Mouse (Mus musculus): ENCODE measurements around the gene Psmb9. TPM values are rescaled to one million over a fixed set of nuclear protein-coding genes. Genes with fewer than 3 reads are reported as not detected.

Psmb9 gene
- polyA plus RNA-seq, 1 experiment from 2014 or later: 2.1 TPM

- Histone ChIP-seq H3K9ac (replicated peaks) (peak overlapping the region; percentile 51; the same call in 1 of the 2 replicates), H3K27me3 (replicated peaks) (peaks cover 60% of the 10 kb centered on the region), H3K4me3 (replicated peaks) (peak overlapping the region; percentile 59), H3K27ac (replicated peaks) (no peak overlapping the region), H3K4me1 (peaks cover 13% of the 10 kb centered on the region), H3K9me3 (replicated peaks) (no peaks in the 10 kb centered on the region), H3K36me3 (no peaks in the 10 kb centered on the region), H3K4me2 (peak overlapping the region; percentile 81)
- no peak; the same call in 1 of the 2 replicates for ATAC-seq (ENCODE audit: low FRiP score)
- 21% methylated on average over 18 of the region's 18 CpGs for whole genome bisulfite sequencing
Measured at GRCm38 (mm10) chr17:34205021-34205745, 17.6 kb upstream of the Psmb9 start.

- whole genome bisulfite sequencing: 1% methylated on average over 44 of the region's 44 CpGs
- Histone ChIP-seq H3K4me2 (peak overlapping the region; percentile 81), H3K27ac (replicated peaks) (no peak overlapping the region), H3K27me3 (replicated peaks) (peaks cover 62% of the 10 kb centered on the region), H3K9me3 (replicated peaks) (no peaks in the 10 kb centered on the region), H3K36me3 (no peaks in the 10 kb centered on the region), H3K4me3 (replicated peaks) (peak overlapping the region; percentile 59), H3K9ac (replicated peaks) (peak overlapping the region; percentile 51), H3K4me1 (peaks cover 13% of the 10 kb centered on the region)
- no peak; the same call in 1 of the 2 replicates for ATAC-seq (ENCODE audit: low FRiP score)
Measured at GRCm38 (mm10) chr17:34204303-34205010, 16.9 kb upstream of the Psmb9 start.

DNA sequence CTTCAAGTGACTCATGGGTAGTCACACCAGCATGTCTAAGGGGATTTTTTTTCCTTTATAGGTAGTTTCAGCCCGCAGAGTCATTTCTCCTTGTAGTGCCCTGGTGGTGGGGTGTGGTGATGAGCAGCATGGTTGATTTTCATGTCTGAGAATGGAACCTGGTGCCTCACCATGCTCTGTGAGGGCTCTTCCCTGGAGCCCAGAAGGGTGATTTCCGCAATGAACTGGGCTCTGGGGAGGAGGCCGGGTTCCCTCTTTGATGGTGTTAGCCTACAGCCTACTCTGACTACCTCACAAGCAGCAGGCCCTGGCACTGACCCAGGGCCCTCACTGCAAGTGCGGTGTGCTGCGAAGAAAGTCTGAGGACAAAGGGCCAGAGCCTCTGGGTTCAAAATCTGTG lies 15.9 kb upstream of the Psmb9 start, which contains the start of gene Tap2:
Tap2 (plus strand) TSS at position 84 of the 400 bp plus-strand sequence.
- peaks cover 13% of the 10 kb centered on the region for H3K4me1 ChIP-seq
- H3K27me3 ChIP-seq (replicated peaks): peaks cover 65% of the 10 kb centered on the region
- H3K4me2 ChIP-seq: peak within 1 kb of the TSS; percentile 81
- peak within 1 kb of the TSS; percentile 59 for H3K4me3 ChIP-seq (replicated peaks)
- H3K36me3 ChIP-seq: no peaks in the 10 kb centered on the region
- 70% methylated on average over 5 of the region's 5 CpGs for WGBS
- H3K9ac ChIP-seq (replicated peaks): peak within 1 kb of the TSS; percentile 51
- no peak within 1 kb of the TSS for H3K27ac ChIP-seq (replicated peaks)
- no peak for ATAC-seq (ENCODE audit: low FRiP score)
- H3K9me3 ChIP-seq (replicated peaks): no peaks in the 10 kb centered on the region

- no peak for ATAC-seq (ENCODE audit: low FRiP score)
- WGBS: 75% methylated on average over 4 of the region's 4 CpGs
- peaks cover 67% of the 10 kb centered on the region for H3K27me3 ChIP-seq (replicated peaks)
Measured at GRCm38 (mm10) chr17:34202760-34203442, 15.3 kb upstream of the Psmb9 start.

GRCm38 (mm10) chr17:34201506-34202055 lies 14.0 kb upstream of the Psmb9 start:
- Histone ChIP-seq H3K9me3 (replicated peaks) (no peaks in the 10 kb centered on the region), H3K36me3 (no peaks in the 10 kb centered on the region), H3K4me3 (replicated peaks) (no peak overlapping the region), H3K9ac (replicated peaks) (no peak overlapping the region), H3K4me1 (peaks cover 31% of the 10 kb centered on the region), H3K27ac (replicated peaks) (no peak overlapping the region), H3K4me2 (no peak overlapping the region), H3K27me3 (replicated peaks) (peaks cover 75% of the 10 kb centered on the region)
- 69% methylated on average over 7 of the region's 7 CpGs for WGBS
- ATAC-seq (ENCODE audit: low FRiP score): no peak

More at GRCm38 (mm10) chr17:34202760-34203442, 15.3 kb upstream of the Psmb9 start:
- Histone ChIP-seq H3K36me3 (no peaks in the 10 kb centered on the region), H3K9me3 (replicated peaks) (no peaks in the 10 kb centered on the region), H3K4me1 (peaks cover 18% of the 10 kb centered on the region), H3K9ac (replicated peaks) (no peak overlapping the region), H3K4me2 (no peak overlapping the region), H3K27ac (replicated peaks) (no peak overlapping the region), H3K4me3 (replicated peaks) (no peak overlapping the region)

GRCm38 (mm10) chr17:34200772-34201505 lies 13.4 kb upstream of the Psmb9 start:
- ATAC-seq (ENCODE audit: low FRiP score): no peak
- Histone ChIP-seq H3K36me3 (no peaks in the 10 kb centered on the region), H3K4me2 (no peak overlapping the region), H3K4me3 (replicated peaks) (no peak overlapping the region), H3K9me3 (replicated peaks) (no peaks in the 10 kb centered on the region), H3K27me3 (replicated peaks) (peaks cover 75% of the 10 kb centered on the region), H3K27ac (replicated peaks) (no peak overlapping the region), H3K9ac (replicated peaks) (no peak overlapping the region), H3K4me1 (peaks cover 31% of the 10 kb centered on the region)
- 89% methylated on average over 16 of the region's 16 CpGs for WGBS

DNA sequence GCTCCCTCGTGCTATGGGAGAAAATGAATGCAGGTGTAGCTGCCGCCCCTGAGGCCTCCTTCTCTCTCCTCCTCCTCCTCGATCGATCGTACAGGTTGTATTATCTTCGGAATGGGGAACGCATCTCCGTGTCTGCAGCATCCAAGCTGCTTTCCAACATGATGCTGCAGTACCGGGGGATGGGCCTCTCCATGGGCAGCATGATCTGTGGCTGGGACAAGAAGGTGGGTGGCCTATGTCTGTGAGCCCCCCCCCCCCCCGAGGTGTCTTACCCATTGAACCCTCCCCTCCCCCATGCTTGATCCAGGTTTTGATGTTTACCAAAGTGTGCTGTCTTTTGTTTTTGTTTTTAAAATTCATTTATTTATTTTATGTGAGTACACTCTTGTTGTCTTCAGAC lies 12.5 kb upstream of the Psmb9 start:
- no peak overlapping the region for H3K27ac ChIP-seq (replicated peaks)
- 86% methylated on average over 10 of the region's 10 CpGs for WGBS
- no peak overlapping the region for H3K4me2 ChIP-seq
- H3K4me3 ChIP-seq (replicated peaks): no peak overlapping the region
- no peak overlapping the region for H3K9ac ChIP-seq (replicated peaks)
- H3K36me3 ChIP-seq: no peaks in the 10 kb centered on the region
- peaks cover 25% of the 10 kb centered on the region for H3K4me1 ChIP-seq
- ATAC-seq (ENCODE audit: low FRiP score): no peak
- H3K9me3 ChIP-seq (replicated peaks): no peaks in the 10 kb centered on the region
- H3K27me3 ChIP-seq (replicated peaks): peaks cover 75% of the 10 kb centered on the region

- Histone ChIP-seq H3K9ac (replicated peaks) (no peak overlapping the region), H3K4me1 (peaks cover 18% of the 10 kb centered on the region), H3K36me3 (no peaks in the 10 kb centered on the region), H3K9me3 (replicated peaks) (no peaks in the 10 kb centered on the region), H3K4me2 (no peak overlapping the region), H3K27ac (replicated peaks) (no peak overlapping the region), H3K27me3 (replicated peaks) (peaks cover 80% of the 10 kb centered on the region), H3K4me3 (replicated peaks) (no peak overlapping the region)
- 67% methylated on average over 12 of the region's 12 CpGs for WGBS
- ATAC-seq (ENCODE audit: low FRiP score): no peak
Measured at GRCm38 (mm10) chr17:34199050-34199619, 11.6 kb upstream of the Psmb9 start.

DNA sequence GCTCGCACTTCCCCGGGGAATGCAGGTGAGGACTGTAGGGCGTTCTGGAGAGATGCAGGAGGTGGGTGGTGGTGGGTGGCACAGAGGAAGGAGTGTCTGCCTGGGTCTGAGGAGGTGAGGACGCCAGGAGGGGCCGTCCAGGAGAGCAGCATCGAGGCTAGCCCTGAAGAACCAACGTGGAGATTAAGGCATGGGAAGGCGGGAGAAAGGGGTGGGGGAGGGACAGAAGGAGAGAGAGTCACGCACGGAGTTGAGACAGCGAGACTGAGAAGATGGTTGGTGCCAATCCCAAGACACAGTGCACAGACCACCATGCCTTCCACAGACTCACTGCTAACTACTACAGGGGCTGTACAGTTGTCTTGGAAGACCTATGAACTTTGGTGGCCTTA lies 11.0 kb upstream of the Psmb9 start:
- H3K4me3 ChIP-seq (replicated peaks): peak overlapping the region; percentile 43
- no peaks in the 10 kb centered on the region for H3K36me3 ChIP-seq
- H3K9me3 ChIP-seq (replicated peaks): no peaks in the 10 kb centered on the region
- H3K4me1 ChIP-seq: peaks cover 18% of the 10 kb centered on the region
- 10% methylated on average over 11 of the region's 11 CpGs for WGBS
- peaks cover 82% of the 10 kb centered on the region for H3K27me3 ChIP-seq (replicated peaks)
- H3K27ac ChIP-seq (replicated peaks): no peak overlapping the region
- H3K4me2 ChIP-seq: peak overlapping the region; percentile 85
- ATAC-seq (ENCODE audit: low FRiP score): no peak
- no peak overlapping the region for H3K9ac ChIP-seq (replicated peaks)

DNA sequence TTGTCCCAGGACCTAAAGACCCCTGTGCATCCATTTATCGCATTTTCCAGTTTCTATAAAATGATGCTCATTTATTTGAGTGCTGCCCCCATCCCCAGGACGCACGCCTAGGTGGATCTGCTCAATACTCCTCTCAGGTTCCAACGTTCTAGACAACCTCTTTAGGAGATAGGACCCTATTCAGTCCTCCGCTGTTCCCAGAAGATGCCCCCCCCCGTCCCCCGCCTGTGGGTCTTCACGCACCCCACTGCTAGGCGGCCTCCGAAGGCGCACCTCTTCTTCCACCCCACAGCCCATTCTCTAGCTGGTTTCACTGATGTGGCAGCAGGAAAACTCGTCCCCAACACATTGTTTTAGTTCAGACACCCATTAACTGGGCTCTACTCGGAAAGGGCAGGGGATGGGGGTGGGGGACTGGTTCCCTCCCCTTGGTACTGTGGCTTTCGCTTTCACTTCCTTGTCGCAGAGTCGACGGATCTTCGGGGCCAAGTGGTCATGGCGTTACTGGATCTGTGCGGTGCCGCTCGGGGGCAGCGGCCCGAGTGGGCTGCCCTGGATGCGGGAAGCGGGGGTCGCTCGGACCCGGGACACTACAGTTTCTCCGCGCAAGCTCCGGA lies 10.4 kb upstream of the Psmb9 start:
- WGBS: 2% methylated on average over 32 of the region's 32 CpGs
- no peaks in the 10 kb centered on the region for H3K36me3 ChIP-seq
- peak; percentile 43; the same call in 1 of the 2 replicates for ATAC-seq (ENCODE audit: low FRiP score)
- H3K9ac ChIP-seq (replicated peaks): peak overlapping the region; percentile 52
- no peaks in the 10 kb centered on the region for H3K9me3 ChIP-seq (replicated peaks)
- H3K27me3 ChIP-seq (replicated peaks): peaks cover 80% of the 10 kb centered on the region
- H3K4me2 ChIP-seq: peak overlapping the region; percentile 85
- peak overlapping the region; percentile 43 for H3K4me3 ChIP-seq (replicated peaks)
- H3K4me1 ChIP-seq: peaks cover 18% of the 10 kb centered on the region
- H3K27ac ChIP-seq (replicated peaks): no peak overlapping the region

All from neural tube, embryonic 15.5 days (tissue).